12 mouse cellular contexts compared by ENCODE assay signal in the genomic region with DNA sequence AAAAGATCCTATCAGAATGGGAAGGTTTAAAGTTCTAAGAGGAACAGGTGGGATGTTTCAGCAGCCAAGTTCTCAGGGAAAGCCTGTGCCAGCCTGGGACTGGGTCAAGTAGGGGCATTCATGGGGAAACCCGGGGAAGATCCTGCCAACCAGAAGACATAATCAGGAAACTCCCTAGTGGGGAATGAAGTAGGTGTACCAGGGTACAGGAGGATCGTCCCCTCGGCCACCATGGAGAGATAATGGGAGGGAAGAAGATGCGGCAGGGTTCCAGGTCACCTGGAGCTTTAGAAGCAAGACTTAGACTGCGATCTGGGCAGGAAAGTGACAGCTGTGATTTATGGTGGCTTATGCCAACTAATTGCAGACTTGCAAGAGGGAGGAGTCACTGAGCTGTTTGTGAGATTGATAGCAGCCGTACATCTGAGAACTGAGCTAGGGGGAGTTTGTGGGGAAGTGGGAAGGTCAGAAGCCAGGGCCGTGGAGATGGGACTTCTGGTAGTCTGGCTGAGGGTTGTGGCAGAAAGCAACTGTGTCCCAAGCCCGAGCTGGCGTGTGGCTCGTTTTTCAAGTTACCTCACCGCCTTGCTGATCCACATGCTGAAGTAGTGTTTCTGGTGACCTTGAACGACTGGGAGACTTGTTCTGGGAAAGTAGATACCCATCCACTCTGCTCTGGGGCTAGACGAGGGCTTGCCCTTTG. TPM values are rescaled to one million over a fixed set of nuclear protein-coding genes. Genes with fewer than 3 reads are reported as not detected.
DNase-seq lines count a peak whose midpoint lies in the region; ATAC-seq and TF ChIP-seq lines count a peak whose summit lies in the region.
"Had no signal": no experiment of that assay in that cellular context is flagged by ENCODE, and none has a peak within 500 bp of the region (broad histone marks: within the 10 kb centered on the region; RNA-seq: fewer than 3 reads in every experiment).

No protein-coding gene starts in this region.

- TF ChIP-seq CTCF in kidney, adult 2 months (conservative IDR thresholded peaks at IDR 0.05; ENCODE audit: insufficient read depth, insufficient read length, low read depth, low read length) = no peak

- H3K9ac ChIP-seq in kidney, embryonic 15.5 days = no peak overlapping the region
- H3K9ac ChIP-seq: forebrain, embryonic 13.5 days; hindbrain, embryonic 13.5 days had no signal

- no peaks in the 10 kb centered on the region for H3K4me1 ChIP-seq in kidney, adult 2 months (ENCODE audit: control insufficient read depth, insufficient read depth, low read length)
- H3K4me1 ChIP-seq in kidney, embryonic 15.5 days = peaks cover 18% of the 10 kb centered on the region
- H3K4me1 ChIP-seq: megakaryocyte, embryonic 14.5 days had no signal

- H3K4me3 ChIP-seq in kidney, adult 2 months (ENCODE audit: insufficient read depth, low read depth, low read length) = no peak overlapping the region
- H3K4me3 ChIP-seq in kidney, embryonic 15.5 days (replicated peaks) = no peak overlapping the region
- H3K4me3 ChIP-seq: forebrain, embryonic 13.5 days; hindbrain, embryonic 13.5 days; megakaryocyte, embryonic 14.5 days had no signal

- no peaks in the 10 kb centered on the region for H3K27me3 ChIP-seq in kidney, adult 2 months (replicated peaks; ENCODE audit: control insufficient read depth, insufficient read depth, low read length)
- H3K27me3 ChIP-seq in kidney, embryonic 15.5 days = no peaks in the 10 kb centered on the region
- H3K27me3 ChIP-seq: forebrain, embryonic 13.5 days; hindbrain, embryonic 13.5 days; megakaryocyte, embryonic 14.5 days had no signal

- WGBS in kidney, adult 2 months = 43% methylated on average over 13 of the region's 13 CpGs
- WGBS in kidney, embryonic 15.5 days = 28% methylated on average over 13 of the region's 13 CpGs

- no peak for TF ChIP-seq POLR2A in kidney, adult 2 months (IDR thresholded peaks at IDR 0.05; ENCODE audit: low read depth, low read length)

- no peak overlapping the region for H3K27ac ChIP-seq in kidney, adult 2 months (ENCODE audit: insufficient read depth, low read depth, low read length)
- H3K27ac ChIP-seq in kidney, embryonic 15.5 days = no peak overlapping the region
- H3K27ac ChIP-seq: forebrain, embryonic 13.5 days; hindbrain, embryonic 13.5 days had no signal

- no peaks in the 10 kb centered on the region for H3K36me3 ChIP-seq in kidney, adult 2 months (ENCODE audit: control insufficient read depth, insufficient read depth, low read length)
- H3K36me3 ChIP-seq in kidney, embryonic 15.5 days = 0 out of 2 replicates have a peak, but pooled peaks cover 3% of the 10 kb centered on the region
- H3K36me3 ChIP-seq: hindbrain, embryonic 13.5 days had no signal

- no peak for ATAC-seq in CD4-positive, CD25-positive, alpha-beta regulatory T cell, adult 4 months
- peak; percentile 73; the same call in 1 of the 2 replicates for ATAC-seq in kidney, embryonic 15.5 days (replicated peaks; ENCODE audit: low FRiP score)
- ATAC-seq: forebrain, embryonic 13.5 days had no signal

- DNase-seq in CD4-positive, CD25-positive, alpha-beta regulatory T cell, adult 2 months (ENCODE audit: low read depth, low spot score) = peak; percentile 24
- peak; percentile 22 for DNase-seq in kidney, adult 2 months
- DNase-seq in kidney, postnatal 25 days = no peak
- DNase-seq in forelimb bud, embryonic 11.5 days (ENCODE audit: low read depth, low spot score) = peak; percentile 40
- no peak for DNase-seq in B cell, adult 2 months
- DNase-seq in right cerebral cortex, postnatal 36 days (ENCODE audit: low spot score in 2 of 2) = no peak

- H3K4me2 ChIP-seq in kidney, embryonic 15.5 days = peak overlapping the region; percentile 23; the same call in 1 of the 2 replicates
- H3K4me2 ChIP-seq: forebrain, embryonic 13.5 days; hindbrain, embryonic 13.5 days; liver, embryonic 11.5 days had no signal

- no peaks in the 10 kb centered on the region for H3K9me3 ChIP-seq in kidney, embryonic 15.5 days (replicated peaks)
- H3K9me3 ChIP-seq: forebrain, embryonic 13.5 days; hindbrain, embryonic 13.5 days had no signal

RNA-seq across cellular contexts. Expression of gene Ppp4r2, which starts 30.9 kb away (rescaled TPM):
- 10 to 100 TPM; 23.9 to 41.8 TPM for polyA plus RNA-seq in CD4-positive, CD25-positive, alpha-beta regulatory T cell, adult 4 months (2017; shearing (Covaris generic))
- 12.4 and 14.7 TPM in 2 replicates for polyA plus RNA-seq in kidney, adult 2 months (2012; rRNA removed)
- polyA plus RNA-seq in kidney, embryonic 15.5 days (2015; fragmentation: Nextera tagmentation; extraction: Ambion mirVana) = 21.5 and 22.6 TPM in 2 replicates

Comparison
In these comparisons a context has a peak if more than half of its experiments do, and no peak if none do; other contexts are left out.
1. DNase-seq: peak in CD4-positive, CD25-positive, alpha-beta regulatory T cell, adult 2 months (single experiment), kidney, adult 2 months (single experiment) and forelimb bud, embryonic 11.5 days (single experiment); none in kidney, postnatal 25 days (0 of 2), B cell, adult 2 months (0 of 2) and right cerebral cortex, postnatal 36 days (0 of 2).